21 mouse cellular contexts compared by ENCODE assay signal in the genomic region with DNA sequence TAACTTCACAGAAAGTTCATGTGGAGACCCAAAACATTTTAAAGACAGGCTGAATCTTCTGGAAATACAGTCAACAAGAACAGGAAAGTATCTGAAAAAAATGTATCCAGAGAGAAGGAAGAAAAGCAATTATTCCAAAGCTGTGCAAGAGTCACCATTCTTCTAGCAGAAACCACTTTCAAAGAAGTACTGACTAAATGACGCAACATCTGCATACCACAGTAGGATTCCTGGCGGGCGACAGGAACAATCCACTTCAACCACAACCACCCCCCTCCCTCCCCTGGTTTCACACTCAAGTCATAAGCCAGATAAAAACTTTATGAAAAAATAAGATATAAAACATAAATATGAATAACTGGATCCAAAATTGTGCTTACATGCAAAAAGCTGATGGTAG. TPM values are rescaled to one million over a fixed set of nuclear protein-coding genes. Genes with fewer than 3 reads are reported as not detected.
DNase-seq lines count a peak whose midpoint lies in the region; ATAC-seq and TF ChIP-seq lines count a peak whose summit lies in the region.
"Had no signal": no experiment of that assay in that cellular context is flagged by ENCODE, and none has a peak within 500 bp of the region (broad histone marks: within the 10 kb centered on the region; RNA-seq: fewer than 3 reads in every experiment).

No protein-coding gene starts in this region.

- TF ChIP-seq CTCF in gastrocnemius, adult 2 months (IDR thresholded peaks at IDR 0.05) = no peak

- H3K9me3 ChIP-seq in forebrain, embryonic 12.5 days = no peaks in the 10 kb centered on the region
- no peaks in the 10 kb centered on the region for H3K9me3 ChIP-seq in hindbrain, embryonic 13.5 days
- H3K9me3 ChIP-seq: heart, embryonic 12.5 days; limb, embryonic 13.5 days had no signal

- intact Hi-C loops in gastrocnemius, adult 2 months (cut with DNase I) = no loop called here
- intact Hi-C loops in gastrocnemius, postnatal 36 days (cut with DNase I) = loop anchor here (2.0 kb wide), 1 partner anchor 19 kb away; no protein-coding TSS in a partner anchor

- ATAC-seq in forebrain, embryonic 12.5 days (ENCODE audit: low FRiP score) = no peak
- no peak for ATAC-seq in hindbrain, embryonic 13.5 days (ENCODE audit: low FRiP score)
- ATAC-seq: hindbrain, embryonic 16.5 days had no signal

- H3K4me2 ChIP-seq in forebrain, embryonic 12.5 days = no peak overlapping the region
- no peak overlapping the region for H3K4me2 ChIP-seq in hindbrain, embryonic 13.5 days
- H3K4me2 ChIP-seq: heart, embryonic 12.5 days; limb, embryonic 13.5 days had no signal

- H3K4me3 ChIP-seq in gastrocnemius, adult 2 months = no peak overlapping the region
- no peak overlapping the region for H3K4me3 ChIP-seq in forebrain, embryonic 12.5 days (replicated peaks)
- H3K4me3 ChIP-seq in hindbrain, embryonic 13.5 days = no peak overlapping the region
- H3K4me3 ChIP-seq: heart, embryonic 12.5 days; limb, embryonic 13.5 days had no signal

- peaks cover 24% of the 10 kb centered on the region for H3K36me3 ChIP-seq in forebrain, embryonic 12.5 days (replicated peaks)
- H3K36me3 ChIP-seq in hindbrain, embryonic 13.5 days = peaks cover 35% of the 10 kb centered on the region

- H3K27me3 ChIP-seq in forebrain, embryonic 12.5 days = no peaks in the 10 kb centered on the region
- H3K27me3 ChIP-seq in hindbrain, embryonic 13.5 days = no peaks in the 10 kb centered on the region
- H3K27me3 ChIP-seq: heart, embryonic 12.5 days; limb, embryonic 13.5 days had no signal

- no peak overlapping the region for H3K9ac ChIP-seq in forebrain, embryonic 12.5 days
- H3K9ac ChIP-seq in hindbrain, embryonic 13.5 days = no peak overlapping the region
- H3K9ac ChIP-seq: heart, embryonic 12.5 days; limb, embryonic 13.5 days; liver, embryonic 14.5 days had no signal

- WGBS in forebrain, embryonic 12.5 days = 94% methylated on average over 3 of the region's 3 CpGs
- WGBS in hindbrain, embryonic 13.5 days = 92% methylated on average over 3 of the region's 3 CpGs

- H3K4me1 ChIP-seq in forebrain, embryonic 12.5 days = no peaks in the 10 kb centered on the region
- no peaks in the 10 kb centered on the region for H3K4me1 ChIP-seq in hindbrain, embryonic 13.5 days (replicated peaks)
- H3K4me1 ChIP-seq: limb, embryonic 13.5 days had no signal

- no peak overlapping the region for H3K27ac ChIP-seq in gastrocnemius, adult 2 months
- H3K27ac ChIP-seq in forebrain, embryonic 12.5 days = no peak overlapping the region
- no peak overlapping the region for H3K27ac ChIP-seq in hindbrain, embryonic 13.5 days
- H3K27ac ChIP-seq: limb, embryonic 13.5 days; liver, embryonic 14.5 days had no signal

- DNase-seq in gastrocnemius, adult 2 months = peak; percentile 13
- DNase-seq in gastrocnemius, postnatal 36 days = no peak
- peak; percentile 55 for DNase-seq in fibroblast of lung, adult 2 months (ENCODE audit: low read depth)
- DNase-seq in lung, postnatal 10 days = peak; percentile 57
- no peak for DNase-seq in frontal cortex, postnatal 14 days (ENCODE audit: low spot score in 2 of 2)
- DNase-seq in layer of hippocampus, adult 8-10 months (ENCODE audit: low spot score in 2 of 2) = no peak
- DNase-seq: adrenal gland, adult 8-10 months; cerebellum, adult 11-12 months; cerebellum, postnatal 36 days; gastrocnemius, postnatal 14 days; heart, postnatal 36 days; kidney, adult 11 months; kidney, postnatal 14 days; right cerebral cortex, postnatal 14 days; thymus, postnatal 36 days had no signal

RNA-seq across cellular contexts. Expression of a gene that starts 39.2 kb away (rescaled TPM):
- total RNA-seq in gastrocnemius, adult 2 months (2021) = 10 to 100 TPM; 22.0 to 22.7 TPM
- total RNA-seq in gastrocnemius, postnatal 36 days (2021) = 10 to 100 TPM; 16.4 to 19.1 TPM
- polyA plus RNA-seq in forebrain, embryonic 12.5 days (2016; fragmentation: Nextera tagmentation; extraction: Ambion mirVana) = 136 and 137 TPM in 2 replicates
- total RNA-seq in layer of hippocampus, adult 8-10 months (2022) = 10 to 100 TPM; 60.2 to 80.8 (median 68.6) TPM
- polyA plus RNA-seq in hindbrain, embryonic 13.5 days (2015; fragmentation: Nextera tagmentation; extraction: Ambion mirVana) = 121 and 122 TPM in 2 replicates

RNA-seq across cellular contexts. Expression of a gene that starts 54.1 kb away (rescaled TPM):
- 10 to 100 TPM in 1 of 2 experiments, 1 to 10 TPM in 1; 9.6 to 11.3 TPM for total RNA-seq in gastrocnemius, adult 2 months (2021)
- 10 to 100 TPM in 1 of 2 experiments, 1 to 10 TPM in 1; 8.7 to 10.4 TPM for total RNA-seq in gastrocnemius, postnatal 36 days (2021)
- polyA plus RNA-seq in forebrain, embryonic 12.5 days (2016; fragmentation: Nextera tagmentation; extraction: Ambion mirVana) = 16.0 and 17.7 TPM in 2 replicates
- total RNA-seq in layer of hippocampus, adult 8-10 months (2022) = 10 to 100 TPM; 21.0 to 30.2 (median 27.2) TPM
- 25.2 and 25.5 TPM in 2 replicates for polyA plus RNA-seq in hindbrain, embryonic 13.5 days (2015; fragmentation: Nextera tagmentation; extraction: Ambion mirVana)

Comparison
In these comparisons a context has a peak if more than half of its experiments do, and no peak if none do; other contexts are left out.
1. DNase-seq: peak in gastrocnemius, adult 2 months (single experiment), fibroblast of lung, adult 2 months (single experiment) and lung, postnatal 10 days (single experiment); none in gastrocnemius, postnatal 36 days (0 of 2), frontal cortex, postnatal 14 days (0 of 2) and layer of hippocampus, adult 8-10 months (0 of 2).